Mouse (Mus musculus) MEL (cell line): ENCODE results near the gene Gm3250.

Experiments
- CHD2 ChIP-seq: IDR thresholded peaks from 2 replicates; pipeline ENCODE4 v1.6.1; 2011; ENCODE audit warnings: low read length, improper control_type of control experiment
- CTCF ChIP-seq, 3 experiments: IDR thresholded peaks in 2 of 3; conservative IDR thresholded peaks in 1 of 3; 2 replicates each; pipeline ENCODE4 v1.5.1; 2011 to 2012; ENCODE audit warnings: low read length in 3 of 3, low read depth in 2 of 3, mild to moderate bottlenecking in 2 of 3, improper control_type of control experiment in 1 of 3, inconsistent platforms in 1 of 3, mixed read lengths in 1 of 3, moderate library complexity in 1 of 3; ENCODE audit not compliant: control insufficient read depth in 1 of 3, insufficient read depth in 1 of 3, poor library complexity in 1 of 3, severe bottlenecking in 1 of 3
- ELF1 ChIP-seq: IDR thresholded peaks from 2 replicates; pipeline ENCODE4 v1.6.1; 2014; ENCODE audit warnings: low read depth, mild to moderate bottlenecking, inconsistent platforms, low read length, improper control_type of control experiment, moderate library complexity
- GATA1 ChIP-seq: IDR thresholded peaks from 2 replicates; pipeline ENCODE4 v1.6.1; 2011; ENCODE audit warnings: low read depth, low read length, improper control_type of control experiment
- MYC ChIP-seq: IDR thresholded peaks from 2 replicates; pipeline ENCODE4 v1.6.1; 2011; ENCODE audit warnings: low read depth, mild to moderate bottlenecking, low read length, improper control_type of control experiment, moderate library complexity
- SMC3 ChIP-seq: IDR thresholded peaks from 2 replicates; pipeline ENCODE4 v1.6.1; 2011; ENCODE audit warnings: low read depth, low read length, improper control_type of control experiment
- USF1 ChIP-seq: IDR thresholded peaks from 2 replicates; pipeline ENCODE4 v1.6.1; 2014; ENCODE audit warnings: low read depth, mild to moderate bottlenecking, inconsistent platforms, low read length, improper control_type of control experiment, moderate library complexity
- ZMIZ1 ChIP-seq: IDR thresholded peaks from 2 replicates; pipeline ENCODE4 v1.6.1; 2012; ENCODE audit warnings: low read depth, mild to moderate bottlenecking, inconsistent platforms, low read length, improper control_type of control experiment, moderate library complexity

GRCm38 (mm10) chr10:77819203-77819602, 36.9 kb upstream of the Gm3250 start:
- no peak for TF ChIP-seq ZMIZ1
- TF ChIP-seq SMC3, result no peak
- no peak for TF ChIP-seq USF1
- TF ChIP-seq ELF1, result no peak
- no peak for TF ChIP-seq MYC
- TF ChIP-seq CTCF (IDR thresholded peaks at IDR 0.05 in 2 of 3, conservative IDR thresholded peaks at IDR 0.05 in 1 of 3; ENCODE audit: control insufficient read depth in 1 of 3, insufficient read depth in 1 of 3, low read depth in 2 of 3, low read length in 3 of 3, poor library complexity in 1 of 3, severe bottlenecking in 1 of 3), result no peak
- TF ChIP-seq GATA1, result no peak
- no peak for TF ChIP-seq CHD2
